Comparison of ENCODE assay signal across 8 mouse cellular contexts in genomic region chr7:80778958-80779669, GRCm38 (mm10). TPM values are rescaled to one million over a fixed set of nuclear protein-coding genes. Genes with fewer than 3 reads are reported as not detected.
DNase-seq lines count a peak whose midpoint lies in the region; ATAC-seq lines count a peak whose summit lies in the region.

No protein-coding gene starts in this region.

- DNase-seq in 3134 (ENCODE audit: extremely low read depth, insufficient read length, low spot score) (peak; percentile 76), MEL-GATA-1-ER (ENCODE audit: extremely low read depth, low read depth) (peak; percentile 88)
- DNase-seq in heart, adult 8-10 months (ENCODE audit: low spot score): peak; percentile 82
- peak; percentile 78 for DNase-seq in kidney, postnatal 10 days
- peak; percentile 47 for DNase-seq in urinary bladder, adult 2 months (ENCODE audit: low spot score)
- DNase-seq in right cerebral cortex, postnatal 10 days (ENCODE audit: low spot score in 2 of 2): no peak

- ATAC-seq in megakaryocyte, adult 5-6 weeks (ENCODE audit: poor library complexity, severe bottlenecking): peak; percentile 65
- no peak for ATAC-seq in erythroblast, adult 5-6 weeks (replicated peaks; ENCODE audit: low FRiP score, poor library complexity, severe bottlenecking)

RNA-seq across cellular contexts. Expression of gene Iqgap1, which starts 46.7 kb away (rescaled TPM):
- total RNA-seq in heart, adult 8-10 months (2022): 10 to 100 TPM; 28.6 to 38.3 (median 31.5) TPM
- 246 and 291 TPM in 2 replicates for total RNA-seq in megakaryocyte, adult 5-6 weeks (2015)
- 287 and 303 TPM in 2 replicates for total RNA-seq in megakaryocyte, adult 5-6 weeks (2017)
- polyA plus RNA-seq in urinary bladder, adult 2 months (2012; rRNA removed): 51.7 and 64.7 TPM in 2 replicates
- 41.8 and 71.3 TPM in 2 replicates for total RNA-seq in erythroblast, adult 5-6 weeks (2015; ENCODE audit: low replicate concordance)
- total RNA-seq in erythroblast, adult 5-6 weeks (2017; ENCODE audit: low replicate concordance): 33.5 and 38.6 TPM in 2 replicates

Comparison
In these comparisons a context has a peak if more than half of its experiments do, and no peak if none do; other contexts are left out.
1. DNase-seq: peak in 3134 (single experiment), MEL-GATA-1-ER (single experiment), heart, adult 8-10 months (single experiment), kidney, postnatal 10 days (single experiment) and urinary bladder, adult 2 months (single experiment); none in right cerebral cortex, postnatal 10 days (0 of 2).